In genomic region chr4:103085237-103085636, GRCm38 (mm10) we compare ENCODE assay signal across 28 mouse cellular contexts. TPM values are rescaled to one million over a fixed set of nuclear protein-coding genes. Genes with fewer than 3 reads are reported as not detected.
A peak's percentile ranks its signal among the peaks of the same experiment; 100 is the strongest.
DNase-seq lines count a peak whose midpoint lies in the region; ATAC-seq and TF ChIP-seq lines count a peak whose summit lies in the region.
"Had no signal": no experiment of that assay in that cellular context is flagged by ENCODE, and none has a peak within 500 bp of the region (broad histone marks: within the 10 kb centered on the region; RNA-seq: fewer than 3 reads in every experiment).

No protein-coding gene starts in this region.

- WGBS in lung, postnatal 0 days, result 91% methylated on average over 5 of the region's 5 CpGs
- WGBS in midbrain, embryonic 13.5 days, result 96% methylated on average over 5 of the region's 5 CpGs

- TF ChIP-seq CTCF in lung, postnatal 0 days (IDR thresholded peaks at IDR 0.05), result 0 out of 2 replicates have a peak, but pooled peaks have one; percentile 6

- TF ChIP-seq EP300 in lung, postnatal 0 days (IDR thresholded peaks at IDR 0.05), result no peak

- H3K27ac ChIP-seq in lung, postnatal 0 days (ENCODE audit: low read length), result no peak overlapping the region
- H3K27ac ChIP-seq in midbrain, embryonic 13.5 days, result no peak overlapping the region
- H3K27ac ChIP-seq: hindbrain, embryonic 12.5 days; limb, embryonic 12.5 days; liver, embryonic 15.5 days; midbrain, embryonic 10.5 days had no signal

- ATAC-seq in CD4-positive, CD25-positive, alpha-beta regulatory T cell, adult 4 months, result no peak
- no peak for ATAC-seq in lung, postnatal 0 days
- ATAC-seq in megakaryocyte-erythroid progenitor cell, adult 5-6 weeks (replicated peaks; ENCODE audit: low FRiP score, low TSS enrichment, poor library complexity, severe bottlenecking), result 0 out of 2 replicates have a peak, but pooled peaks have one; percentile 41
- no peak for ATAC-seq in midbrain, embryonic 13.5 days
- ATAC-seq: forebrain, embryonic 16.5 days; inflammation-experienced regulatory T-cells, adult 6 months had no signal

- H3K27me3 ChIP-seq in lung, postnatal 0 days (replicated peaks; ENCODE audit: insufficient read depth, low read length), result no peaks in the 10 kb centered on the region
- H3K27me3 ChIP-seq in midbrain, embryonic 13.5 days, result no peaks in the 10 kb centered on the region
- H3K27me3 ChIP-seq: heart, embryonic 12.5 days; hindbrain, embryonic 12.5 days; limb, embryonic 12.5 days; liver, embryonic 15.5 days had no signal

- H3K4me1 ChIP-seq in lung, postnatal 0 days (ENCODE audit: insufficient read depth, low read depth, low read length), result no peaks in the 10 kb centered on the region
- no peaks in the 10 kb centered on the region for H3K4me1 ChIP-seq in midbrain, embryonic 13.5 days (replicated peaks)
- H3K4me1 ChIP-seq: heart, embryonic 12.5 days; hindbrain, embryonic 12.5 days; limb, embryonic 12.5 days; liver, embryonic 15.5 days; midbrain, embryonic 10.5 days had no signal

- peak; percentile 18 for DNase-seq in CD4-positive, CD25-positive, alpha-beta regulatory T cell, adult 2 months (ENCODE audit: low read depth, low spot score)
- no peak for DNase-seq in lung, postnatal 0 days (ENCODE audit: low spot score)
- no peak for DNase-seq in lung, postnatal 14 days
- DNase-seq in WW6 (ENCODE audit: low read depth, low spot score), result peak; percentile 13
- no peak for DNase-seq in right cerebral cortex, postnatal 4 days
- DNase-seq: adrenal gland, postnatal 36 days; cerebellum, adult 8-10 months; heart, postnatal 14 days; kidney, postnatal 4 days; lung, postnatal 10 days; retina, postnatal 1 day; thymus, postnatal 36 days had no signal

- no peak overlapping the region for H3K4me2 ChIP-seq in lung, postnatal 0 days (replicated peaks; ENCODE audit: low read depth, low read length)
- H3K4me2 ChIP-seq in midbrain, embryonic 13.5 days (replicated peaks), result no peak overlapping the region
- H3K4me2 ChIP-seq: heart, embryonic 12.5 days; hindbrain, embryonic 12.5 days; limb, embryonic 12.5 days; liver, embryonic 15.5 days had no signal

- no peak overlapping the region for H3K4me3 ChIP-seq in lung, postnatal 0 days (ENCODE audit: low read depth, low read length)
- H3K4me3 ChIP-seq in midbrain, embryonic 13.5 days (replicated peaks), result no peak overlapping the region
- H3K4me3 ChIP-seq: erythroblast, embryonic 14.5 days; heart, embryonic 12.5 days; hindbrain, embryonic 12.5 days; limb, embryonic 12.5 days; liver, embryonic 15.5 days; midbrain, embryonic 10.5 days had no signal

- H3K36me3 ChIP-seq in lung, postnatal 0 days (ENCODE audit: insufficient read depth, low read length), result no peaks in the 10 kb centered on the region
- H3K36me3 ChIP-seq in midbrain, embryonic 13.5 days, result peaks cover 5% of the 10 kb centered on the region; the same call in 1 of the 2 replicates
- H3K36me3 ChIP-seq: heart, embryonic 12.5 days; limb, embryonic 12.5 days; liver, embryonic 15.5 days had no signal

- H3K9me3 ChIP-seq in lung, postnatal 0 days (ENCODE audit: low read length), result no peaks in the 10 kb centered on the region
- H3K9me3 ChIP-seq in midbrain, embryonic 13.5 days, result no peaks in the 10 kb centered on the region
- H3K9me3 ChIP-seq: heart, embryonic 12.5 days; hindbrain, embryonic 12.5 days; limb, embryonic 12.5 days; liver, embryonic 15.5 days; midbrain, embryonic 10.5 days had no signal

- no peak overlapping the region for H3K9ac ChIP-seq in lung, postnatal 0 days (replicated peaks; ENCODE audit: low read depth)
- no peak overlapping the region for H3K9ac ChIP-seq in midbrain, embryonic 13.5 days (replicated peaks)
- H3K9ac ChIP-seq: heart, embryonic 12.5 days; hindbrain, embryonic 12.5 days; limb, embryonic 12.5 days; liver, embryonic 15.5 days had no signal

RNA-seq across cellular contexts. Expression of gene Mier1, which starts 29.0 kb away (rescaled TPM):
- polyA plus RNA-seq in CD4-positive, CD25-positive, alpha-beta regulatory T cell, adult 4 months (2017; shearing (Covaris generic)), result 10 to 100 TPM; 77.0 to 89.9 TPM
- polyA plus RNA-seq in lung, postnatal 0 days (2015; fragmentation: Nextera tagmentation; extraction: Ambion mirVana), result 47.1 and 49.2 TPM in 2 replicates
- total RNA-seq in megakaryocyte-erythroid progenitor cell, adult 5-6 weeks (2014; fragmentation: Nextera tagmentation), result 82.0 and 90.2 TPM in 2 replicates
- total RNA-seq in megakaryocyte-erythroid progenitor cell, adult 5-6 weeks (2017), result 95.3 and 101 TPM in 2 replicates
- polyA plus RNA-seq in midbrain, embryonic 13.5 days (2015; fragmentation: Nextera tagmentation; extraction: Ambion mirVana), result 34.6 and 39.3 TPM in 2 replicates

RNA-seq across cellular contexts. Expression of gene Wdr78, which starts 29.1 kb away (rescaled TPM):
- polyA plus RNA-seq in CD4-positive, CD25-positive, alpha-beta regulatory T cell, adult 4 months (2017; shearing (Covaris generic)), result 1 to 10 TPM; 3.2 to 3.4 TPM
- polyA plus RNA-seq in lung, postnatal 0 days (2015; fragmentation: Nextera tagmentation; extraction: Ambion mirVana), result 2.8 and 5.3 TPM in 2 replicates
- total RNA-seq in megakaryocyte-erythroid progenitor cell, adult 5-6 weeks (2014; fragmentation: Nextera tagmentation), result 2.7 and 5.0 TPM in 2 replicates
- total RNA-seq in megakaryocyte-erythroid progenitor cell, adult 5-6 weeks (2017), result 1.6 and 9.8 TPM in 2 replicates
- polyA plus RNA-seq in midbrain, embryonic 13.5 days (2015; fragmentation: Nextera tagmentation; extraction: Ambion mirVana), result 4.8 and 4.9 TPM in 2 replicates

RNA-seq across cellular contexts. Expression of gene Insl5, which starts 58.6 kb away (rescaled TPM):
- polyA plus RNA-seq in CD4-positive, CD25-positive, alpha-beta regulatory T cell, adult 4 months (2017; shearing (Covaris generic)), result not detected
- not detected in 2 replicates for polyA plus RNA-seq in lung, postnatal 0 days (2015; fragmentation: Nextera tagmentation; extraction: Ambion mirVana)
- not detected in 2 replicates for total RNA-seq in megakaryocyte-erythroid progenitor cell, adult 5-6 weeks (2014; fragmentation: Nextera tagmentation)
- not detected in 2 replicates for total RNA-seq in megakaryocyte-erythroid progenitor cell, adult 5-6 weeks (2017)
- 0.24 TPM in 1 of 2 replicates, not detected in the other for polyA plus RNA-seq in midbrain, embryonic 13.5 days (2015; fragmentation: Nextera tagmentation; extraction: Ambion mirVana)
- total RNA-seq: adrenal gland, postnatal 36 days; heart, postnatal 14 days; layer of hippocampus, postnatal 14 days; monocyte, adult 5-6 weeks had no signal
- polyA plus RNA-seq: erythroblast, embryonic 14.5 days; gonadal fat pad, adult 2 months; heart, embryonic 12.5 days; inflammation-experienced regulatory T-cells, adult 6 months; kidney, embryonic 14.5 days; limb, embryonic 12.5 days; liver, embryonic 15.5 days; neural tube, embryonic 11.5 days had no signal

Comparison
In these comparisons a context has a peak if more than half of its experiments do, and no peak if none do; other contexts are left out.
1. DNase-seq: peak in CD4-positive, CD25-positive, alpha-beta regulatory T cell, adult 2 months (single experiment) and WW6 (single experiment); none in lung, postnatal 0 days (single experiment), lung, postnatal 14 days (single experiment) and right cerebral cortex, postnatal 4 days (single experiment).